Mouse (Mus musculus) small intestine, adult 2 months (tissue): ENCODE data around the gene Pax2. TPM values are rescaled to one million over a fixed set of nuclear protein-coding genes. Genes with fewer than 3 reads are reported as not detected.

Source experiments
- H3K27ac ChIP-seq: fragments of 200-500 bp; 2 replicates; pipeline ENCODE4 v1.5.1; 2012; ENCODE audit warnings: low read depth, low read length, control low read depth, inconsistent platforms; ENCODE audit not compliant: insufficient read depth
- H3K27me3 ChIP-seq: fragments of 200-500 bp; 2 replicates; pipeline ENCODE4 v1.6.1; 2012; ENCODE audit warnings: mild to moderate bottlenecking, moderate library complexity, low read length, inconsistent platforms; ENCODE audit not compliant: control insufficient read depth, insufficient read depth
- H3K36me3 ChIP-seq: fragments of 200-500 bp; 2 replicates; pipeline ENCODE4 v1.6.1; 2012; ENCODE audit warnings: mild to moderate bottlenecking, low read length, control low read depth, inconsistent platforms; ENCODE audit not compliant: control insufficient read depth, insufficient read depth
- H3K4me1 ChIP-seq: fragments of 200-500 bp; 2 replicates; pipeline ENCODE4 v1.6.1; 2012; ENCODE audit warnings: low read length, inconsistent platforms, mixed read lengths; ENCODE audit not compliant: control insufficient read depth, insufficient read depth, insufficient read length
- H3K4me3 ChIP-seq: fragments of 200-500 bp; 2 replicates; pipeline ENCODE4 v1.5.1; 2012; ENCODE audit warnings: low read depth, mild to moderate bottlenecking, control low read depth, inconsistent platforms, low read length, moderate library complexity
- CTCF ChIP-seq: fragments of 200-500 bp; IDR thresholded peaks from 2 replicates; pipeline ENCODE4 v1.5.1; 2012; ENCODE audit warnings: low read depth, mild to moderate bottlenecking, control low read depth, inconsistent platforms, low read length, moderate library complexity, mixed read lengths; ENCODE audit not compliant: insufficient replicate concordance, insufficient read length; ENCODE audit errors: extremely low read depth
- POLR2A ChIP-seq: fragments of 200-500 bp; IDR thresholded peaks from 2 replicates; pipeline ENCODE4 v1.6.1; 2012; ENCODE audit warnings: low read depth, mild to moderate bottlenecking, control low read depth, inconsistent platforms, low read length, moderate library complexity
- WGBS: fragments of 180-500 bp; shearing (Covaris S2); methylation state at CpG from one replicate; pipeline ENCODE4 v1.1.7; 2018; 5-methylcytosine and 5-hydroxymethylcytosine counted together
- polyA plus RNA-seq: library from polyadenylated mRNA; depleted of rRNA; stranded (reverse); fragments of >200 nt; gene quantifications from 2 replicates; pipeline ENCODE4 v1.2.3, GENCODE M21; 2012

Pax2 gene
- polyA plus RNA-seq, 1 experiment, result not detected

DNA sequence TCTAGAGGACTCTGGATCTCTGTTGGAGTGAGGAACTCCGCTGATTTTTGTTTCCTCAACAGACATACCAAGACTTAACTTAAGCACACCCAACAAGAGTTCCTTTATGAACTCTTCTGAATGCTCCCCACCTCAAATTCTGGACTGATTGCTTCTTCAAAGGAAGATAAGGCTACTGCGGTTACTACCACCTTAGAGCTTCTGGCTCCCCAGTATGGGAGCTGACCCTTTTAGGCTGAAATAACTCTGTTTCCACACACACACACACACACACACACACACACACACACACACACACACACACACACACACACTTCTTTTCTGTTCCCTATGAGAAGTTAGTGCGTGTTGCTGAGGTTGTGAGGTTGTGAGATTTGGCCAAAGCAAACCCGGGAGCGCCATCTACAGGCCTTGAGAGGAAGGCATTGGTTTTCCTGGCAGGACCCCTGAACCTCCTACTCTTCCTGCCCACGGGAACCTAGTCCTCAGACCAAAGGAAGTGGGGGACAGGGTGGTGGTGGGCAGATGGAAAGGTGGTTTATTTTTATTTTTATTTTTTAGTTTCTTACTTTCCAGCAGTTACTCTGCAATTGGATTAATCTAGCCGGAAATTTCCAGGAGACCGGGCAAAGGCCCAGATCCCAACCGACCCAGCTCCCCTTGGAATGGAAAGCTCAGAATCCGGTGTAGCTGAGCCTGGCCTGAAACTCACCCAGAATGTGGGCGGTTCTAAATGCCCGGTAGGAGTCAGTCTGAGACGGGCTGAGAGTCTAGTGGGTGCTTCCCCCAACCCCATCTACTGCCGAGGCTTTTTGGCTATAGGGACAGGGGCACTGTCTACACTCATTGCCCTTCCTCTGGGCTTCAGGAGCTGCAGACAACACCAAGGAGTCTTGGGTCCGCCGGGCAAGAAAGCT is 1.1 kb upstream of the Pax2 start:
- no peak for TF ChIP-seq POLR2A
- peak; percentile 41; the same call in 1 of the 2 replicates for TF ChIP-seq CTCF
- Histone ChIP-seq H3K27me3 (peaks cover 92% of the 10 kb centered on the region), H3K27ac (no peak overlapping the region), H3K4me3 (no peak overlapping the region), H3K36me3 (no peaks in the 10 kb centered on the region), H3K4me1 (peaks cover 23% of the 10 kb centered on the region)
- 3% methylated on average over 16 of the region's 16 CpGs for WGBS

DNA sequence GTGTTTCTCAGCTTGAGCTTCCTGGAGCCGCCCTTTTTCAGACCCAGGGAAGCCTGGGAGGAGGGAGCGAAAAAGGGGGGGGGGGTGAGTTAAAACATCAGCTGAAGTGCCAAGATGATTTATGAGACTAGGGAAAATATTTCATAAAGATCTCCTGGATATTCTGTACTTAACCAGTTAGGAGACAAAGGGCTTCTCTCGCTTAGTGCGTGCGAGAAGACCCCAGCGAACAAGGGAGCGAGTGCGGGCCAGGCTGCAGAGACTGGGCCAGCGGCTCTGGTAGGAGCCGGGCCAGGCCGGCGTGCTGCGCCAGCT is 510 bp upstream of the Pax2 start:
- H3K27ac ChIP-seq, result no peak overlapping the region
- peaks cover 21% of the 10 kb centered on the region for H3K4me1 ChIP-seq
- 3% methylated on average over 13 of the region's 13 CpGs for WGBS
- H3K36me3 ChIP-seq, result no peaks in the 10 kb centered on the region
- H3K27me3 ChIP-seq, result peaks cover 91% of the 10 kb centered on the region
- no peak for TF ChIP-seq POLR2A
- TF ChIP-seq CTCF, result no peak
- no peak overlapping the region; the same call in 1 of the 2 replicates for H3K4me3 ChIP-seq

DNA sequence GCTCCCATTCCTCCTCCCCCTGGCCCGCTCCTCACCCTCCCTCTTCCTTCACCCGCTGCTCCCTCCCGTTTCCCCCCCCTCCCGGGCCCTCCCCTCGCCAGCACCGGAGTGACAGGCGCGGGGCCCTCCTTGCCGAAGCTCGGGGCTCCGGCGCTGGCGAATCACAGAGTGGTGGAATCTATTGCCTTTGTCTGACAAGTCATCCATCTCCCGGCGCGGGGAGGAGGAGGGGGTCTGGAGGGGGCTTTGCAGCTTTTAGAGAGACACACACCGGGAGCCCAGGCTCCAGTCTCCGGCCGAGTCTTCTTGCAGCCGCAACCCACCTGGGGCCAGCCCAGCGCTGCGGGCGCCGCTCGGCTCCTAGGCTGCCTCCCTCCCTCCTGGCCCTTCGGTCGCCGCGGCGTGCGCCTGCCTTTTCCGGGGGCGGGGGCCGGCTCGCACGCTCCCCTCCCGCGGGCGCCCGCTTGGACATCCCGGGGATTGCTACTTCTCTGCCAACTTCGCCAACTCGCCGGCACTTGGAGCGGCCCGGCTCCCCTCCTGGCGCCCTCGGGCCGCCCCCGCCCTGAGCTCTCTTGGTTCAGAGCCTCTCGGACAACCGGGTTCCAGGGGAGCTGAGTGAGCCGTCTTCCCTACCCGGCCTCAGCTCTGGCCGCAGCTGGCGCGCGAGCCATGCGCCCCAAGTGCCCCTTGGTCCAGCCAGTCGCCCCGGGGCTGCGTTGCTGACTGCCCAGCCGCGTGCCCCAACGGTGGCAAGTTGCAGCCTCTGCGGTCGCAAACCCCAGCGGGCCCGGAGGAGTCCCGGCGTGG is 781 bp downstream of the Pax2 start:
- Histone ChIP-seq H3K36me3 (no peaks in the 10 kb centered on the region), H3K4me1 (peaks cover 15% of the 10 kb centered on the region), H3K27ac (no peak overlapping the region), H3K27me3 (peaks cover 91% of the 10 kb centered on the region), H3K4me3 (peak overlapping the region; percentile 46)
- WGBS, result 1% methylated on average over 69 of the region's 71 CpGs
- TF ChIP-seq CTCF (no peak), POLR2A (no peak)

DNA sequence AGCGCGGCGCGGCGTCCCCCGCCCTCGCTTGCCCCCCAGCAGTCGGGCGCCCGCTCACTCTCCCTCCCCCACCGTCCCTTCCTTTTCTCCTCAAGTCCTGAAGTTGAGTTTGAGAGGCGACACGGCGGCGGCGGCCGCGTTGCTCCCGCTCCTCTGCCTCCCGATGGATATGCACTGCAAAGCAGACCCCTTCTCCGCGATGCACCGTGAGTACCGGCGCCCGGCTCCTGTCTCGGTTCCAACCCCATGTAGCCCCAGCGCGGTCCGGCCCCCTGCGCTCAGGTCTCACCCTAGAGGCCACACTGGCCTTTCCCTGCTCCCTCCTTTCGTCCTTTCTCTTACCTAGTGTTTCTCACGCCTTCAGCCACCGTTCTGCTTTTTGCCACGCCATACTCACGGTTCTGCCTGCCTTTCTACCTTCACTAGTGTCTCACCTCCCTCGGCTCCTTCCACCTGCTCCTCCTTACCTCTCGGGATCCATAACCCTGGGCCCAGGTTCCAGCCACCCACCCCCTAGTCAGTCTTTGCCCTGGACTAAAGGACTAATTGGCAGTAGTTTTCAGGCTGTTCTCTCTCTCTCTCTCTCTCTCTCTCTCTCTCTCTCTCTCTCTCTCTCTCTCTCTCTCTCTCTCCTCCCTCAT is 1.5 kb downstream of the Pax2 start:
- Histone ChIP-seq H3K4me3 (no peak overlapping the region; the same call in 1 of the 2 replicates), H3K27ac (no peak overlapping the region), H3K4me1 (peaks cover 15% of the 10 kb centered on the region), H3K27me3 (peaks cover 92% of the 10 kb centered on the region), H3K36me3 (no peaks in the 10 kb centered on the region)
- WGBS, result 2% methylated on average over 36 of the region's 38 CpGs
- TF ChIP-seq POLR2A, result no peak
- TF ChIP-seq CTCF, result no peak

DNA sequence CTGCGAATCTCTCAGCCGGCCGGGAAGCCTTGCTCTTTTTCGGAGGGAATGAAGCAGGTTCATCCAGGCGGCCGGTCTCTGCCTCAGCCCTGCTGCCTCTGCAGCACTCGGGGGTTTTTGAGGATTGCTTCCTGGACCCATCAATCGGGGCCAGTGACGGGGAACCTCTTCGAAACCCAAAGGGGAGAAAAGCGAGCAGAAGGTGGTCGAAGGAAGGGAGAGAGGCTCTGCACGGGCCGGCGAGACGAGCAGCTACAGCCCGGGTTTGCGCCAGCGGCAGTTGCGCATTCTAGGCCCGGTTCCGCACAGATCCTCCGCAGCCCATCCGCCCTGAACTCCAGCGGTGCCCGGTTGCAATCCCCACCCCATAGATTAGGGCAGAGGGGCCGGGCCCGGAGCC is 3.0 kb downstream of the Pax2 start:
- TF ChIP-seq CTCF (no peak), POLR2A (no peak)
- Histone ChIP-seq H3K36me3 (no peaks in the 10 kb centered on the region), H3K4me1 (peaks cover 15% of the 10 kb centered on the region), H3K27me3 (peaks cover 86% of the 10 kb centered on the region), H3K27ac (no peak overlapping the region), H3K4me3 (no peak overlapping the region)
- 2% methylated on average over 28 of the region's 28 CpGs for WGBS

DNA sequence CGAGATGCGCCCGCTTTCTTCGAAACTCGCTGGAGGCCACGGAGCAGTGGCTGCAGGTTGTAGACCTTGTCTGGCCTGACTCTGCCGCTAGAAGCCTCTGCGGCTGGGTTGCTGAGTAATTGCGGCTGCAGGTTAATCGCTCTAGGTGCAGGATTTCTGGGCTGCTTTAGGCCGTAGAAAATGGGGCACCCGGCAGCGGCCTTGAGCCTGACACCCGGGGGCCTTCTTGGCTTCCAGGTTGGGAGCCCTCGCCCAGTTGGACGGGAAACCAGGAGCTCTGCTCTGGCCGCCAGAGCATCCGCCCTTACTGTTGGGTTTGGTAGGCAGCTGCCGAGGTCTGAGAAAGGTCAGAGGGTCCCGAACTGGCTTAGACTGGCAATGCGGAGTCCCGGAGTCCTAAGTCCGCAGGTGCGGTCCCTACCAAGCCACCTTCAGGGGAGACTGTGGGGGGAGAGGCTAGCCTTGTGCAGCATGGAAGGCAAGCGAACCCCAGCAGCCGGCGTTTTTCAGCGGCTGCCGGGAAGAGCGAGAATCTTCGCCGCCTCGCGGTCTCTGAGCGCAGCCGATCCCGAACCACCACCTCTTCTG is 3.8 kb downstream of the Pax2 start:
- H3K27ac ChIP-seq, result no peak overlapping the region
- H3K27me3 ChIP-seq, result peaks cover 84% of the 10 kb centered on the region

More for the DNA sequence above, 3.8 kb downstream of the Pax2 start:
- WGBS, result 2% methylated on average over 37 of the region's 37 CpGs
- Histone ChIP-seq H3K4me1 (peaks cover 15% of the 10 kb centered on the region), H3K4me3 (no peak overlapping the region), H3K36me3 (no peaks in the 10 kb centered on the region)
- TF ChIP-seq CTCF, result no peak
- no peak for TF ChIP-seq POLR2A
